Mouse (Mus musculus): ENCODE data around the gene Esr1. TPM values are rescaled to one million over a fixed set of nuclear protein-coding genes. Genes with fewer than 3 reads are reported as not detected.
A peak's percentile ranks its signal among the peaks of the same experiment; 100 is the strongest.

The Esr1 gene
- total RNA-seq, 4 experiments from 2014 or later: 1.6 to 3.8 (median 2.2) TPM

- DNase-seq (ENCODE audit: low spot score in 2 of 2): no peak
These were observed 226.7 kb downstream of the Esr1 start for GRCm38 (mm10) chr10:4838099-4838498.

- no peak for DNase-seq (ENCODE audit: low spot score in 2 of 2)
These were observed 229.6 kb downstream of the Esr1 start for GRCm38 (mm10) chr10:4841039-4841438.

- DNase-seq (ENCODE audit: low spot score in 2 of 2): no peak
These were observed 236.1 kb downstream of the Esr1 start for GRCm38 (mm10) chr10:4847523-4847922.

GRCm38 (mm10) chr10:4849881-4850280, 238.5 kb downstream of the Esr1 start:
- peak in 1 of 2 experiments; percentile 8 for DNase-seq (ENCODE audit: low spot score in 2 of 2)

GRCm38 (mm10) chr10:4875076-4875737, 263.8 kb downstream of the Esr1 start:
- DNase-seq (ENCODE audit: low spot score in 2 of 2): no peak

GRCm38 (mm10) chr10:4881391-4881790, 270.0 kb downstream of the Esr1 start:
- DNase-seq (ENCODE audit: low spot score in 2 of 2): no peak

GRCm38 (mm10) chr10:4885506-4885905, 274.1 kb downstream of the Esr1 start:
- no peak for DNase-seq (ENCODE audit: low spot score in 2 of 2)

GRCm38 (mm10) chr10:4885961-4886360, 274.6 kb downstream of the Esr1 start:
- DNase-seq (ENCODE audit: low spot score in 2 of 2): no peak

- DNase-seq (ENCODE audit: low spot score in 2 of 2): no peak
These were observed 282.1 kb downstream of the Esr1 start for GRCm38 (mm10) chr10:4893475-4893874.

- DNase-seq (ENCODE audit: low spot score in 2 of 2): no peak
These were observed 286.4 kb downstream of the Esr1 start for GRCm38 (mm10) chr10:4897789-4898188.

GRCm38 (mm10) chr10:4900324-4900723, 288.9 kb downstream of the Esr1 start:
- no peak for DNase-seq (ENCODE audit: low spot score in 2 of 2)

GRCm38 (mm10) chr10:4909271-4909670, 297.9 kb downstream of the Esr1 start:
- DNase-seq (ENCODE audit: low spot score in 2 of 2): no peak

- no peak for DNase-seq (ENCODE audit: low spot score in 2 of 2)
These were observed 299.1 kb downstream of the Esr1 start for GRCm38 (mm10) chr10:4910451-4910850.

GRCm38 (mm10) chr10:4919046-4919445, 307.7 kb downstream of the Esr1 start:
- DNase-seq (ENCODE audit: low spot score in 2 of 2): no peak

- no peak for DNase-seq (ENCODE audit: low spot score in 2 of 2)
These were observed 312.2 kb downstream of the Esr1 start for GRCm38 (mm10) chr10:4923616-4924015.

- peak in 1 of 2 experiments; percentile 41 for DNase-seq (ENCODE audit: low spot score in 2 of 2)
These were observed 313.0 kb downstream of the Esr1 start for GRCm38 (mm10) chr10:4924391-4924790.

- no peak for DNase-seq (ENCODE audit: low spot score in 2 of 2)
These were observed 331.8 kb downstream of the Esr1 start for GRCm38 (mm10) chr10:4943148-4943547.

- DNase-seq (ENCODE audit: low spot score in 2 of 2): no peak
These were observed 333.3 kb downstream of the Esr1 start for GRCm38 (mm10) chr10:4944725-4945124.

- DNase-seq (ENCODE audit: low spot score in 2 of 2): peak in 1 of 2 experiments; percentile 17
These were observed 354.4 kb downstream of the Esr1 start for GRCm38 (mm10) chr10:4965768-4966167.

GRCm38 (mm10) chr10:4971156-4971555, 359.8 kb downstream of the Esr1 start:
- no peak for DNase-seq (ENCODE audit: low spot score in 2 of 2)

GRCm38 (mm10) chr10:4971586-4971985, 360.2 kb downstream of the Esr1 start:
- no peak for DNase-seq (ENCODE audit: low spot score in 2 of 2)

GRCm38 (mm10) chr10:4972026-4972425, 360.6 kb downstream of the Esr1 start:
- no peak for DNase-seq (ENCODE audit: low spot score in 2 of 2)

- DNase-seq (ENCODE audit: low spot score in 2 of 2): no peak
These were observed 362.9 kb downstream of the Esr1 start for GRCm38 (mm10) chr10:4974246-4974645.

GRCm38 (mm10) chr10:4976557-4976956, 365.2 kb downstream of the Esr1 start:
- no peak for DNase-seq (ENCODE audit: low spot score in 2 of 2)

All from left cerebral cortex, adult 8-10 months (tissue).